Mouse (Mus musculus) embryonic facial prominence, embryonic 13.5 days (tissue): ENCODE measurements around the gene Plcxd2. TPM values are rescaled to one million over a fixed set of nuclear protein-coding genes. Genes with fewer than 3 reads are reported as not detected.
A peak's percentile ranks its signal among the peaks of the same experiment; 100 is the strongest.

Source experiments
- ATAC-seq: fragments of 200-750 bp; cut with Nextera tagmentation; 2 replicates; pipeline ENCODE4 v1.8.0; 2017; ENCODE audit warnings: low read depth; ENCODE audit not compliant: insufficient number of reproducible peaks, insufficient read depth, low FRiP score, low TSS enrichment
- H3K27ac ChIP-seq: fragments of 300-500 bp; sonication (generic); 2 replicates; pipeline ENCODE4 v1.5.1; 2015; ENCODE audit warnings: moderate library complexity, mild to moderate bottlenecking, inconsistent platforms
- H3K27me3 ChIP-seq: fragments of 300-500 bp; sonication (generic); 2 replicates; pipeline ENCODE4 v1.6.1; 2015; ENCODE audit warnings: mild to moderate bottlenecking, inconsistent platforms
- H3K36me3 ChIP-seq: fragments of 300-500 bp; sonication (generic); 2 replicates; pipeline ENCODE4 v1.6.1; 2015; ENCODE audit warnings: mild to moderate bottlenecking, inconsistent platforms
- H3K4me1 ChIP-seq: fragments of 300-500 bp; sonication (generic); 2 replicates; pipeline ENCODE4 v1.6.1; 2015; ENCODE audit warnings: inconsistent platforms
- H3K4me2 ChIP-seq: fragments of 300-500 bp; sonication (generic); 2 replicates; pipeline ENCODE4 v1.6.1; 2015; ENCODE audit warnings: moderate library complexity, mild to moderate bottlenecking, inconsistent platforms
- H3K4me3 ChIP-seq: fragments of 300-500 bp; sonication (generic); 2 replicates; pipeline ENCODE4 v1.5.1; 2015; ENCODE audit warnings: mild to moderate bottlenecking, inconsistent platforms
- H3K9ac ChIP-seq: fragments of 300-500 bp; sonication (generic); 2 replicates; pipeline ENCODE4 v1.6.1; 2015; ENCODE audit warnings: mild to moderate bottlenecking, inconsistent platforms
- H3K9me3 ChIP-seq: fragments of 300-500 bp; sonication (generic); 2 replicates; pipeline ENCODE4 v1.6.1; 2016; ENCODE audit warnings: inconsistent platforms
- WGBS: fragments of 180-500 bp; shearing (Covaris S2); methylation state at CpG from one replicate; pipeline ENCODE4 v1.1.7; 2015; ENCODE audit warnings: mixed read lengths; 5-methylcytosine and 5-hydroxymethylcytosine counted together
- polyA plus RNA-seq: library from polyadenylated mRNA; unstranded; fragments of >200 nt; fragmentation: Nextera tagmentation; extraction: Ambion mirVana; gene quantifications from 2 replicates; pipeline ENCODE4 v1.2.1, GENCODE M21; 2015

Gene Plcxd2
- polyA plus RNA-seq, 1 experiment from 2014 or later = 0.98 TPM

- Histone ChIP-seq H3K4me1 (peaks cover 6% of the 10 kb centered on the region; the same call in 1 of the 2 replicates), H3K4me2 (peak overlapping the region; percentile 92), H3K9ac (peak overlapping the region; percentile 77), H3K4me3 (peak overlapping the region; percentile 63), H3K36me3 (no peaks in the 10 kb centered on the region), H3K27me3 (no peaks in the 10 kb centered on the region; the same call in 1 of the 2 replicates), H3K9me3 (0 out of 2 replicates have a peak, but pooled peaks cover 3% of the 10 kb centered on the region), H3K27ac (peak overlapping the region; percentile 12; the same call in 1 of the 2 replicates)
- no peak for ATAC-seq
- 7% methylated on average over 5 of the region's 5 CpGs for WGBS
Measured at GRCm38 (mm10) chr16:46010906-46011220, 845 bp upstream of the Plcxd2 start.

DNA sequence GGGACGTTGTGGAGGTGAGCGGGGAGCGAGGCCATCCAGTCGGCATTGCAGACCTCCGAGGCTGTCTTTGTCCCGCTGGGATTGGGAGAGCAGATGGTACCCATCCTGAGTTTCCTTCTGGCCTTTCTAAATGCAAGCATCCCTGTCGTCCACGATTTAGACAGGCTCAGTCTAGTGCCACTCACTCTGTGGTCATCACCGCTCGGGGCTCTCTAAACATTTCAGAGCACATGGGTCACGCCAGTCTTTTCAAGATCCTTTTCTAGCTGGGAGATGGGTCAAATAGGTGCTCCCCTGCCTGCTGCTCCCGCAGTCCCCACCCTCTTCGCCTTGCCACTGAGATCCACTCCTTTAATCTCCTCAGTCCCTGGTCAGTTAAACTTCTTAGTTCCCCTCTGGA is 301 bp downstream of the Plcxd2 start:
- ATAC-seq = 0 out of 2 replicates have a peak, but pooled peaks have one; percentile 6
- under 1% methylated on average over 13 of the region's 13 CpGs for WGBS
- Histone ChIP-seq H3K4me2 (peak overlapping the region; percentile 92), H3K27ac (no peak overlapping the region), H3K4me3 (peak overlapping the region; percentile 63), H3K4me1 (peaks cover 6% of the 10 kb centered on the region; the same call in 1 of the 2 replicates), H3K27me3 (no peaks in the 10 kb centered on the region; the same call in 1 of the 2 replicates), H3K9me3 (0 out of 2 replicates have a peak, but pooled peaks cover 3% of the 10 kb centered on the region), H3K36me3 (no peaks in the 10 kb centered on the region), H3K9ac (peak overlapping the region; percentile 77)

GRCm38 (mm10) chr16:46008766-46009165 is 1.3 kb downstream of the Plcxd2 start:
- no peak for ATAC-seq
- WGBS = 64% methylated on average over 3 of the region's 3 CpGs
- Histone ChIP-seq H3K4me1 (peaks cover 6% of the 10 kb centered on the region; the same call in 1 of the 2 replicates), H3K4me3 (no peak overlapping the region), H3K27me3 (no peaks in the 10 kb centered on the region; the same call in 1 of the 2 replicates), H3K4me2 (no peak overlapping the region), H3K9me3 (0 out of 2 replicates have a peak, but pooled peaks cover 3% of the 10 kb centered on the region), H3K9ac (no peak overlapping the region), H3K36me3 (no peaks in the 10 kb centered on the region), H3K27ac (no peak overlapping the region)

GRCm38 (mm10) chr16:46008036-46008605 is 1.9 kb downstream of the Plcxd2 start:
- WGBS = 78% methylated on average over 5 of the region's 5 CpGs
- Histone ChIP-seq H3K4me2 (no peak overlapping the region), H3K4me1 (peaks cover 6% of the 10 kb centered on the region; the same call in 1 of the 2 replicates), H3K9ac (no peak overlapping the region), H3K4me3 (no peak overlapping the region), H3K9me3 (0 out of 2 replicates have a peak, but pooled peaks cover 2% of the 10 kb centered on the region), H3K27ac (no peak overlapping the region), H3K27me3 (no peaks in the 10 kb centered on the region; the same call in 1 of the 2 replicates), H3K36me3 (no peaks in the 10 kb centered on the region)
- ATAC-seq = no peak

GRCm38 (mm10) chr16:46006261-46006660 is 3.8 kb downstream of the Plcxd2 start:
- peaks cover 12% of the 10 kb centered on the region; the same call in 1 of the 2 replicates for H3K4me1 ChIP-seq
- H3K27ac ChIP-seq = no peak overlapping the region
- H3K9me3 ChIP-seq = no peaks in the 10 kb centered on the region
- 76% methylated on average over 10 of the region's 10 CpGs for WGBS
- ATAC-seq = no peak
- no peak overlapping the region for H3K9ac ChIP-seq
- H3K4me3 ChIP-seq = no peak overlapping the region
- H3K4me2 ChIP-seq = no peak overlapping the region
- H3K27me3 ChIP-seq = no peaks in the 10 kb centered on the region; the same call in 1 of the 2 replicates
- no peaks in the 10 kb centered on the region for H3K36me3 ChIP-seq

GRCm38 (mm10) chr16:46001550-46002166 is 8.4 kb downstream of the Plcxd2 start:
- Histone ChIP-seq H3K9me3 (no peaks in the 10 kb centered on the region), H3K27ac (no peak overlapping the region), H3K9ac (no peak overlapping the region), H3K4me3 (no peak overlapping the region), H3K36me3 (no peaks in the 10 kb centered on the region), H3K27me3 (no peaks in the 10 kb centered on the region), H3K4me1 (0 out of 2 replicates have a peak, but pooled peaks cover 6% of the 10 kb centered on the region), H3K4me2 (no peak overlapping the region)
- ATAC-seq = no peak
- WGBS = 80% methylated on average over 10 of the region's 10 CpGs

DNA sequence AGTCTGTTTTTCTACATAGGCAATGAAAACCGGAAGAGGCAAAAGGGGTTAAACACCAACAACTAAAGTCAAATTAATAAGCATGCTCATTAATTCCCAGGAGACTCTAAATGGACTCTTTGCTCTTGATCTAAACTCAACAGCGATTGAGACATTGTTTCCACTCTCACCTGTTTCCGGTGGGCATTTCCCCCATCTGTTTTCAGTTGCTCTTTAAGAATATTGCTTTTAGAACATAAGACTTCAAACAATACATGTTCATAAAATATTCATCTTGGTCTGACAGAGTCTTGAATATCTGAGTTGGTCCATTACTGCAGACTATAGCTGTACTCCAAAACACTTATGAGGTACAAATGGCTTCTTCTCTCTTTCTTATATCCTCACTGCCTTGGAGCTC is 9.0 kb downstream of the Plcxd2 start:
- ATAC-seq = no peak
- Histone ChIP-seq H3K9ac (no peak overlapping the region), H3K27ac (no peak overlapping the region), H3K4me1 (0 out of 2 replicates have a peak, but pooled peaks cover 6% of the 10 kb centered on the region), H3K4me2 (no peak overlapping the region), H3K9me3 (no peaks in the 10 kb centered on the region), H3K4me3 (no peak overlapping the region), H3K36me3 (no peaks in the 10 kb centered on the region), H3K27me3 (no peaks in the 10 kb centered on the region)
- WGBS = 81% methylated on average over 3 of the region's 3 CpGs

GRCm38 (mm10) chr16:45999374-46000191 is 10.4 kb downstream of the Plcxd2 start:
- Histone ChIP-seq H3K27me3 (no peaks in the 10 kb centered on the region), H3K27ac (no peak overlapping the region), H3K4me2 (no peak overlapping the region), H3K4me3 (no peak overlapping the region), H3K36me3 (no peaks in the 10 kb centered on the region), H3K9me3 (no peaks in the 10 kb centered on the region), H3K9ac (no peak overlapping the region), H3K4me1 (0 out of 2 replicates have a peak, but pooled peaks cover 6% of the 10 kb centered on the region)
- ATAC-seq = no peak
- WGBS = 69% methylated on average over 10 of the region's 10 CpGs

GRCm38 (mm10) chr16:45998231-45998630 is 11.8 kb downstream of the Plcxd2 start:
- 76% methylated on average over 7 of the region's 7 CpGs for WGBS
- H3K9me3 ChIP-seq = no peaks in the 10 kb centered on the region

GRCm38 (mm10) chr16:45990901-45991676 is 18.9 kb downstream of the Plcxd2 start:
- Histone ChIP-seq H3K4me2 (no peak overlapping the region), H3K36me3 (no peaks in the 10 kb centered on the region), H3K27me3 (no peaks in the 10 kb centered on the region), H3K4me1 (no peaks in the 10 kb centered on the region), H3K9ac (no peak overlapping the region), H3K4me3 (no peak overlapping the region), H3K27ac (no peak overlapping the region), H3K9me3 (no peaks in the 10 kb centered on the region)
- ATAC-seq = no peak
- 47% methylated on average over 10 of the region's 10 CpGs for WGBS

More at GRCm38 (mm10) chr16:45998231-45998630, 11.8 kb downstream of the Plcxd2 start:
- Histone ChIP-seq H3K4me2 (no peak overlapping the region), H3K9ac (no peak overlapping the region), H3K36me3 (no peaks in the 10 kb centered on the region), H3K4me3 (no peak overlapping the region), H3K27ac (no peak overlapping the region), H3K27me3 (no peaks in the 10 kb centered on the region), H3K4me1 (0 out of 2 replicates have a peak, but pooled peaks cover 6% of the 10 kb centered on the region)
- ATAC-seq = no peak

DNA sequence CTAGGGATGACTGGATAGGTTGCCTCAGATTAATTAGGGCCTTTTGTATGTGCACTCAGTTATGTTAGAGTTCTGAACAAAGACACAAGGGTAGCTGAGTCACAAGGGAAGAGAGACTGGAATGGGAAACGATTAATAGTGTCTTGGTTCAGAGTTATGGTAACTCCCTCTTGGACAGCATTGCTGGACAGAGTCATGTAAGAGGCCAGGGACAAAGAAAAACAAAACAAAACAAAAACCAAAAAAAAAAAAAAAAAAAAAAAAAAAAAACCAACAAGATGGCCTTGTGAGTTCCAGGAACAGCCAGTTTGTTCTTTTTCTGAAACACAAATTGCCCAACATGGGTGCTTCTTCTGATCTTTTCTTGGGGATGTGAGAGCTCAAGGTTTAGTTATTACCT is 23.8 kb downstream of the Plcxd2 start:
- no peak for ATAC-seq
- Histone ChIP-seq H3K9me3 (no peaks in the 10 kb centered on the region), H3K4me1 (no peaks in the 10 kb centered on the region), H3K4me3 (no peak overlapping the region), H3K36me3 (no peaks in the 10 kb centered on the region), H3K27me3 (no peaks in the 10 kb centered on the region), H3K27ac (no peak overlapping the region), H3K9ac (no peak overlapping the region), H3K4me2 (no peak overlapping the region)
- 76% methylated on average over 1 of the region's 1 CpGs for WGBS
